Mouse (Mus musculus) liver (tissue): ENCODE results near the gene Prr15l.

Experiments
- DNase-seq: peaks from one replicate; pipeline ENCODE4 v3.0.0-alpha.2; 2020; ENCODE audit warnings: mixed read lengths

Gene Prr15l

DNA sequence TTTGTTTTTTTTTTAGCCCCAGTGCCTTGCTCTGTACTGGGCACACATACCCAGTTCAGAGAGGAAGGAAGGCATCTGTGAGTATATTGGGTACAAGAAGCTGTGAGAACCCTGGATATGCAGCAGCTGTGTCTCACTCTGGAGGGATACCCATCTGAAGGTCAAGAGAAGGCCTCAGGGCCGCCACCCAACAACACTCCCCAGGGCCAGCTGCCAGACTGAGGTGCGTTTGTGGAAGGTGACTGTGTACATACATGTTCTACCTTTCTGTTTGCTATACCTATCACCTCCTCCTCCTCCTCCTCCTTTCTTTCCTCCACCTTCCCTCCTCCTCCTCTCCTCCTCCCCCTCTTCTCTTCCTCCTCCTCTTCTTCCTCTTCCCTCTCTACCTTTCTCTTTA, at the start of gene Prr15l:
Gene Prr15l (plus strand): TSS at position 17 of the 400 bp plus-strand sequence.
- DNase-seq = no peak

DNA sequence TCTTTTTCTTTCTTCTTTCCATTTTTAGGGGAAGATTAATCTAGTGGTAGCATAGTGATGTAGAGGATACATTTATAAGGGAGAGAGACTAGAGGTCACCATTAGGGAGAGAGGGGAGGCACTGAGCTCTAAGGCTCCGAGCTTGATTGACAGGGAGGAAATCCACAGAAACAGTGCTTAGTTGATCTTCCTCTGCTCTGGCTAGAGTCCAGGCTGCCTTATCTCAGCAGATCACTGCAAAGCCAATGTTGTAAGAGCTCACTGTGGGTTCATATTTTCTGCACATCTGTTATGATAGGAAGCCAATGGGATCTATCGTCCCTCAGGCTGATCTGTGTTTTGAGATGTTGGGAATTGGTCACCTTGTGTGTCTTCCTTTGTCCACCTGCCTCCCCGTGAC, 49.2 kb upstream of the Prr15l start:
- DNase-seq = no peak

DNA sequence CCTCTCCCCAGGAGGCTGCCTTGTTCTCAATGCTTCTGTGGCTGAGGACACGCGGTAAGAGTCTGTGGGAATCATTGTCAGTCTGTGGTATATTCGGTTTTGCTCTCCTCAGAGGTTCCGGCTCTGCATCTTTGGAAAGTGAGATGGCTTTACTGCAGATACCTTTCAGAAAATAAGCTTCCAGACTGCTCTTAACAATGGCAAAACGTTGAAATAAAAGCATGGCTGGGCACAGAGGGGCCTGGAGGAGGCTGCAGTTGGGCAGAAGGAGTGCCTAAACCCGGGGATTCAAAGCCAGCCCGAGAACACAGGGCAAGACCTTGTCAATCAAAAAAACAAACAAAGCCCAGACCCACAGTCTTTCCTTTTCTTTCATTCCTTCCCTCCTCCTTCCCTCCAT, 48.5 kb upstream of the Prr15l start:
- no peak for DNase-seq

DNA sequence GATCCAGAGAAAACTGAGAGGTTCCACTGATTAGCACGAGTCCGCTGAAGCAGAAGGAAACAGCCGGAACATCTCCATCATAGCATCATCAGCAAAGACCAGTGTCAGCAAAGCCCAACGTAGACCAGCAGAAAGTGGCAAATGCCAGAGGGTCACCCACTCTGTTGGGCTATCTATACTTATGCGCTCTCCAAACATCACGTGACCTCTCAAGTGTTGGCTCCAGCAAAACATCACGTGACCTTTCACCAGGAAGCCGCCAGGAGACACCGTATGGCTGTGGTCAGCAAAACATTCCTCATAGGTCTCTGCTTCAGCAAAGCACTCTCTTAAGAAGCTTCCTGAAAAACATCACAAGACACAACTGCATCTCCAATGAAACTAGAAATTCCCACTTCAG, 47.6 kb upstream of the Prr15l start:
- no peak for DNase-seq

DNA sequence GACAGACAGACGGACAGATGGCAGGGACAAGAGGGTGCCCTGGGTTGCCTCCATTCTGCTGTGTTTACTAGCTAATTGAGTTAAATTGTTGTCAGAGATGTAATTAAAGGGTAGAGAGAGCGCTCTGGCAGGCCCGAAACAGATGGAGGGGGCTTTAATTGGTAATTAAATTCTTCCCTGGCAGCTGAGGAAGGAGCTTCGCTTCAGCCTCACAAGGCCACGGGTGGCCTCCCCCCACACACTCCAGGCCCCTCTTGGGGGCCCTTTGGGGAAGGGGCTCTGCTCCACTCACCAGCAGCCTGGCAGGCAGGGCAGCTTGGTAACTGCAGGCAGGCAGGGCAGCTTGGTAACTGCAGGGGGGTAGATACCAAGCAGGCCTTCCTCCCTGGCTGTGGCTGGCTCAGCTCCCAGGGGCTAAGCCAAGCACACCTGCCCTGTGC, 42.0 kb upstream of the Prr15l start:
- no peak for DNase-seq

DNA sequence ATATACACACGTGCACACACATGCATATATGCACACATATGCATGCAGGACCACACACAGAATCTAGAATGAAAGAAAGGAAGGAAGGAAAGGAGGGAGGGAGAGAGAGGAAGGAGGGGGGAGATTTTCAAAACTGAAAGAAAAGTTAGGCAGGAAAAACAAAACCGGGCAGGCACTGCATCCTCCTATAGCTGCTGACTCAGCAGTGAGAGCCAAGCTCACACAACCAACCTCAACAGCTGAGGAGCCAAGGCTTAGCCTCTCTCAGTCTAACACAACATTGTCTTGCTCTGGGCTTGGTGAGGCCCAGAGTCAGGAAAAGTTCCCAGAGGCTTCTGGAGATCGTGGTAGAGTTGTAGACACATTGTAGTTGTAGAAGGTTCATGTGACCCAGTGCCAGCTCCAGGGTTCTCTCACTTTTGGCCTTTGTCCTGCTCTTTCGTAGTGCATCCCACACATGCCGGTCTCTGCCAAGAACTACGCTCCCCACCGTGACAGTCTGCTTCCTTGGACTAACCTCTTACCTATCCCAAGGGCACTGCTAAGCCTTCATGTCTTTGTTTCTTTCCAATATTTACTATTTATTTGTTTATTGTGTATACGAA, 40.9 kb upstream of the Prr15l start:
- DNase-seq = no peak

DNA sequence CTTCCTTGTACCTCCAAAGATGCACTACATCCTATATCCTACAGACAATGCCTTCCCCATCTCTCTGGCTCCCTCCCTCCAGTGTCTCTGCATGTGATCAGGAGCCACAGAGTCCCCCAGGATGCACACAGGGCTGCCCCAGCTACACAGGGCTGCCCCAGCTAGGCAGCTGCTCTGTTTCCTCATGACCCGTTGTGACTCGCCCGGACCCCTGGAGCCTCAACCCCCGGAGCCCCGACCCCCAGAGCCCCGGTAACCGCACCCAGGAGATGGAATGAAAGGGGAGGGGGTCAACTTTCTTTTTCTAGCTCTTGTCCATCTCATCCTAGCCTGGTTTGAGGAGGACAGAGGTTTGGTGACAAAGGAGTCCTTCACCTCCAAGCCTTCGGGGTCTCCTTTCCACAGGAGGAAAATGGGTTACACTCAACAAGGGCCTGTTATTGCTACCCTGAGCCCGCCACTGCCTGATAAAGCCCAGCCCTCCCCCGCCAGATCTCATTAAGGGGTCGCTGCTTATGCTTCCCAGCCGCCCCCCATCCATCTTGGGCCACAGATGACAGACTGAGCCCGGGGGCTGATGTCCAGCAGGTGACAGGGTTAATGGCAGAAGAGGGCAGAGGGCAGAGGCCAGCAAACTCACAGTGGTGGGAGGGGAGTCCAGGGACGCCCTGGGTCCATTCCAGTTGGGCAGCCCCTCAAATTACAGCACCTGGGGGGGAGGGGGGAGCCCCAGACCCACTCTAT, 35.9 kb upstream of the Prr15l start:
- no peak for DNase-seq

DNA sequence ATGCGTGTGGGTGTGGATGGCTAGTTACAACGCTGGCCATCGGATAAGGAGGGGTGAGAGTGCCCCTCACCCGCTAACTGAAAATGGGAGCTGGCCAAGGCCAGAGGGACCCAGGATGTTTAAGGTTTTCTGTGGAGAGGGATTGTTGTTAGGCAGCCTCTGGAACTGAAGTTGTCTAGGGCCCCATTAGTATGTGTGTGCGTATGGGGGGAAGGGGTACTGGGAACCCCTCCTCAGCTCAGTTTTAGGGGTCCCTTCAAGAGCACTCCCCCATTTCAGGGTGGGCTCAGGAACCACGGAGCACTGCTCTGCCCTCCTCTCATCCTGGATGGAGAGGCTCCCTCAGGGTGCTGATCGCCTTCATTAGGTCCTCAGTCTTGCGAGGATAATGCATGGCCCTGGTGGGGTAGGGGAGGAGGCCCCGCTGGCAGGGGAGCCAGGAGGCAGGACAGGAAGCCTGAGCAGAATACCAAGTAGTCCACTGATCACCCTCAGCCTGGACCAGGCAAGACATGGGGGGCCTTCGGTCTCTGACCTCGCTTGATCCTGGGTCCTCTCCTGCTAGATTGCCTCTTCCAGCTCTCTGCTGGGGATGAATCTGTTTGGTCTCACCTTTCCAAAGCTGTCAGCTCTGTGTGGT, 34.6 kb upstream of the Prr15l start:
- no peak for DNase-seq

DNA sequence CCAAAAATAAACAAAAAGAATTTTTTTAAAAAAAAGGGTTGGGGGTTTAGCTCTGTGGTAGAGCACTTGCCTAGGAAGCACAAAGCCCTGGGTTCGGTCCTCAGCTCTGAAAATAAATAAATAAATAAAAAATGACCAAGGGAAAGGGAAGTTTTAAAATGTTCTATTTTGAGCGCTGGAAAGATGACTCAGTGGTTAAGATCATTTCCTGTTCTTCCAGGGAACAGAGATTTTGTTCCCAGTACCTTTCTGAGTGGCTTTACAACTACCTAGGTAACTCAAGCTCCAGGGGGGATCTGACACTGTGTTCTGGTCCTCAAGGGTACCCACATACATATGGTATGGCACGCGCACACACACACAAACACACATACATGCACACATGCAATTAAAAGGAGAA, 32.0 kb upstream of the Prr15l start:
- no peak for DNase-seq

DNA sequence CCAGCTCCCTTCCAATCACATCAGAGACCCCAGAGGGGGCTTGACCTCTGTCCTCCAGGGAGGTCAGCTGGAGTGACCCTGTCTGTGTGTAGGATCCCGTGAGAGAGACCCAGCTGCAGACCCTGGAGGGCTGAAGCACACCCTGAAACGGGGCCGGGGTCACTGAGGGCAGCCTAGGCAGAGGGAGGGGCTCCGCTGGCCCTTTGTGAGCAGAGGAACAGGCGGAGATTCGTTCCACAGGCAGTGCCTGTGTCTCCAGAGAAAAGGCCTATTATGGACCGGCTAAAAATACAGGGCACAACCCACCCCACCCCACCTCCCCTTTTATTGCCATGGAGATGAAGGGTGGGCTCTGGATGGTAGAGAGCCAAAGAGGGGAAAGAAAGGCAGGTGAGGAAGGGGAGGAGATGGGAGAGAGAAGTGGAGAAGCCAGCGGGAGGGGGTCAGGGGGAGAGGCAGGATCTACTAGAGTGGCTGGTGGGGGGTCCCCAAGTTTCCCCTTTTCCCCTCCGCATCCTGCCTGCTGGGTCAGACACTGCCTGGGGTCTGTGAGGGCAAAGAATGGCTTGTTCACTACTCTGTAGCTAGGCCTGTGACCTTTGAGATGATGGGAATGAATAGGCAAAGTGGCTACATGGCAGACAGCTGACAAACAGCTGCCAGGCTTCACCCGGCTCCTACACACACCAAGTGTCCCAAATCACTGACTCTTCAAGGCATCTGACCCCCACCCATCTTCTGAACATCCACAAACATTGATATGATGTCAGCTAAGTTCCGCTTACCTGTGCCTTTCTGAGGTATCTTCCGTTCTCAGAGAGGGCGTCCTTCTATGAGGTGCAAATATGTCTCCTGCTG, 28.2 kb upstream of the Prr15l start:
- no peak for DNase-seq

DNA sequence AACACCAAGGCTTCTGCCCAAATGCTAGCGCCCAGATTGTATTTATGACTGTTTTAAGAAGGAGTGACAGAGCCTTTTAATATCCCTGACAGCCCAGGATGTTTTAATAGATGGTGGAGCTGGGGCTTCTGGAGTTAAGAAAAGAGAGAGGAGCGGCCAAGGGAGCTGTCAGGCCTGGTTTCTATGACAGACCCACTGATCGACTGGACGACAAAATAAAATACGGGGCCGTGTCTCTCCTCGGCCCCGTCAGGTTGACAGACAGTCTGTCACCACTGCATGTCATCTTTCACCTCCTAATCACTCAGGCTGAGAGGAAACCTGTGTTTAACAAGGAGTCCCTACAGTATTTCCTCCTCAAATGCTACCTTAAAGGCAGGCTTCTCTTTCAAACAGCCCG, 26.6 kb upstream of the Prr15l start:
- no peak for DNase-seq

DNA sequence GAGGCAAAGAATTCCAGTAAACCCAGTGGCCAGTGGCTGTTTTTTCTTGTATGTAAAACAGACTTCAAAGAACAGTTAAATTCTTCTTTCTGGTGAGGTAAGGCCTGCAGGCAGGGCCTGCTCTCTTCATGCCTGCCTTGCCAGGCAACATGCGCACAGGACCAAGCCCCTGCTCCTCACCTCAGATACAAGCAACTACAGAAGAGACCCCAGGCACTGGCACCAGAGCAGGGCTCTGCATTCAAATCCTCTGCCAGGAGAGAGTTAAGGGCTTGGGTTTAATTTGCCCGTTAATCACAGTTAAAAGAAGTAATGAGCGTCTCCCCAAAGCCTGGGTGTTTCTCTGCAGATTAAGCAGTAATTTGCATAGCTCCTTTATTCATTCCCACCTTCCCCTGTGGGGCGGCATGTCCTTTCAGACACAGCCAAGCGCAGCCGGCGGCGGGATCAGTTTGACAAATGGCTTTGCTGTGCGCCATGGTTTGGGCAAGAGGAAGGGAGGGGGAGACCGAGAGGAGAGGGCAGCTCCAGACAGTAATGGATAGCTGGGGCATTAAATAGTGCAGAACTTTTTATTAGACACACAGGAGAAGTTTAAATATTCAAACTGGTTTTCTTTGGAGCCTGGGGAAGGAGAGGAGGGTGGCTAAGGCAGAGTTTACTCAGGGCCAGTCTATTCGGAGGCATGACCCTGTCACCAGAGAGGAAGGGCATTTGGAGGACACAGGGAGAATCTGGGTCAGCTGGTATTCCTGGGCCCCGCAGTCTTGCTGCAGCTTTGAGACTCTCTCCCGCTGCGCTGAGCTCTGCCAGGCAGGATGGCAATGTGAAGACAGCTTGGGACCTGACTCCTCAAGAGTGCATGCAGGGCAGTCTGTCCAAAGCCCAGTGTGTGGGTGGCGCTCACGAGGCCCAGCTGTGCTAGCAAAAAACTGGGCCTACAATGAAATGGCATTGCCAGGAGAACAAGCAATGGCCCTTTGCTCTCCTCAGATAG, 25.0 kb upstream of the Prr15l start:
- no peak for DNase-seq

DNA sequence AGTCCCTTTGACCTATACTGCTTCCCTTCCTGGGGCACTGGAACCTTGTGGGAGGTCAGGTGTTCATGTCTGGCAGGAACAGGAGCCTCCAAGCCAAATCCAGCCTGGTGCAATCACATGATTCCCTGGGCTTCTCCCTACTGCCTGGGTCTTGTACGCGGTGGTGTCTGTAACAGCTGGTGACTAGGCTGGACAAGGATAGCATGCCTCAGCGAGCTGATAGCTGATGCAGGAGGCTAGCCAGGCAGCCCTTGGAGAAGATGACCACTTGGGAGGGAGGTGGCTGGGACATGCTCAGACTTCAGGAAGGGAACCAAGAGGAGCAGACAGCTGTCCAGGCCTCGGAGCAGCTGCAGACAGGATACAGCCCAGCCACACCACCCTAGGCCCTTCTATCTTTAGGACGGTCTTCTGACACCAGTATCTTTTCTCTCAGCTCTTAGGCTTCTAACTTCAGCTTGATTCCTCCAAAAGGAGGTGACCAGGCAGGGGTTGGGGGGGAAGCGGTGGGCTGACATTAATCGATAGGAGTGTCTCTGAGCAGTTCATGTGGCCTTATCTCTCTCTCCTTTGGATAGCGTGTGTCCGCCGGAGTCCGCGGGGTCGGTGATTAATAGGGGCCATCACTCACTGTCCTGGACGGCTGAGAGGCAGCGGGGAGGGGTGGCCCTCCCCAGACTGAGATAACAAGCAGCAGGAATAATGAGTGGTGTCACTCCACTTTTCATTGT, 21.3 kb upstream of the Prr15l start:
- DNase-seq = no peak

DNA sequence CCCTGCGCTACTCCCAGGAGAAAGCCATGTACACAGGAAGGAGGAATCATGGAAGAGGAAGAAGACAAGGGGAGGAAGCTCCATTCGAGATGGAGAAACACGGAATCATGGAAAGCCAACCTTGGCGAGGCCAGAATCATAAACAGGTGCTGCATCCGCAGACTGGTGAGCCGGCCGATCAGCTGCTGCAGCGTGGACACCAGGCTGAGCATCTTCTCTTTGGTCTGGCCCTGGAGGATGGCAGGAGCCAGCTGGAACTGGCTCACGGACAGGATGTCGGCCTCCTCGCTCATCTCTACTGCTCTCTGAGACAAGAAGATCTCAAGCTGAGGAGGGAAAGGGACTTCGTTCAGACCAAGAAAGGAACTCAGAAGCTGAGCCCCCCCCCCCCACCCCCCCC, 19.3 kb upstream of the Prr15l start:
- no peak for DNase-seq

DNA sequence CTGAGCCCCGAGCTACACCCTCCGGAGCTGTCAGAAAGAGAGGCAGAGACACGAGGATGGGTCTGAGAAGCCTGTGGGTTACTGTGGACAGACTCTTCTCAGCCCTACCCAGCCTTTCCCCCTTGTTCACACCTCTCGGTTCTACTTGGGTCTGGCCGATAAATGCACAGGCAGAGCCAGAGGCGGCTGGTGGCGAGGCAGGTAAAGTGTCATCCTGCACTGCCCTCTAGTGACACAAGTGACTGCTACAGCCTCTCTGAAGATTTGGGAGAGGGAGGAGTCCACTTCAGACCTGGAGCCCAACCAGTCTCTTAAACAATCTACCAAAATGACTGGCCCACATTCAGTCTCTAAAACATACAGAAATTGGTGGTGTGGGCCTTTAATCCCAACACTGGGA, 17.9 kb upstream of the Prr15l start:
- DNase-seq = peak; percentile 79

DNA sequence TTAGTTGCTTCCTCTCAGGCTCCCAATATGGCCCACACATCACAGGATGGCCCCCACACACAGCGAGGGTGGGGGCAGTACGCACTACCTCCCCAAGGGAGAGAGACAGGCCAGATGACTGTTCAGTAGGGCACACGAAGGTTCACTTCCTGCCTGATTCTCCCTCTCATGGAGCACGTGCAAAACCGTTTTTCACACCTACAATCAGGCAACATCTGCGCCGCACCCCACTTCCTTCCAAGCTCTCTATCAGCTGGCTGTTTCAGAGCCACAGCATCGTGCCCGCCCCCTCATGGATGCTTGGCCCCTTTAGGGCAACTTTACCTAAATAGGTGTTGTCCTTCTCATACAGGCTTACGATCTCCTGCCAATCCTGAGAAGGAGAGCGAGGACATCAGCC, 15.2 kb upstream of the Prr15l start:
- no peak for DNase-seq

DNA sequence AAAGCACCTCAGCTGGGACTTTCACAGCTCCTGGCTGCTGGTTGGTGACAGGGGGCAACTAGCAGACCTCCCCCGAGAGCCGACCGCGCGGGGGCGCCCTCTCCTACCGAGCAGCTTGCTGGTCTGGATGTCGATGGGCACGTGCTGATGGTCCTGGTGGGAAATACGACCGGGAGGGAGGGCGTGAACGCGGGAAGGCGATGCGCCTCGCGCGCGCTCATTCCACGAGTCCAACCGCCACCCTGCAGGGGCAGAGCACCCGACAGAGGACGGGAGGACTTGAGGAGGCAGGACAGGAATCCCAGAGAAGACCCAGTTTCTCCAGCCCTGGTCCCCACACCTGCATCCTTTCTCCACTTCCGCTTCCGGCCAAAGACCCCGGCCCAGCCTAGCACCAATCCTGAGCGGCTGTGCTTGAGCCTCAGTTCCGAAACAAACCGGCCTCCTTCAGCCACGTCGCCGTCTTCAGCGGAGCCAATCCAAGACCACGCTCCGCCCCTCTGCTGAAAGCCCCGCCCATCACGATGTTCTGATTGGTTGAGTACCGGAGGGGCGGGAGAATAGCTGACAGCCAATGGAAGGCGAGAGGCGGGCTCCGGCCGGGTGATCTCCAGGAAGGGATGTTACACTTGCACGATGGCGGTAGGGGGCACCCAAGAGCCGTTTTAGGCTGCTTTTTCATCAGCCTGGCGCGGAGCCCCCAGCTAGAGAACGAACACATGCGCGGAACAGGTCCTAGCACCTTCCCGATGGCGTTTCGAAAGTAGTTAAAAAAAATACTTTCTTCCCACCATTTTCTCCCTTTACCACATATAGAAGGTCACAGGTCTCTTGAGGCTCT, 11.6 kb upstream of the Prr15l start, which contains the start of gene Cdk5rap3:
Gene Cdk5rap3 (minus strand): TSS at position 453 of the 841 bp plus-strand sequence.
- DNase-seq = peak; percentile 100

DNA sequence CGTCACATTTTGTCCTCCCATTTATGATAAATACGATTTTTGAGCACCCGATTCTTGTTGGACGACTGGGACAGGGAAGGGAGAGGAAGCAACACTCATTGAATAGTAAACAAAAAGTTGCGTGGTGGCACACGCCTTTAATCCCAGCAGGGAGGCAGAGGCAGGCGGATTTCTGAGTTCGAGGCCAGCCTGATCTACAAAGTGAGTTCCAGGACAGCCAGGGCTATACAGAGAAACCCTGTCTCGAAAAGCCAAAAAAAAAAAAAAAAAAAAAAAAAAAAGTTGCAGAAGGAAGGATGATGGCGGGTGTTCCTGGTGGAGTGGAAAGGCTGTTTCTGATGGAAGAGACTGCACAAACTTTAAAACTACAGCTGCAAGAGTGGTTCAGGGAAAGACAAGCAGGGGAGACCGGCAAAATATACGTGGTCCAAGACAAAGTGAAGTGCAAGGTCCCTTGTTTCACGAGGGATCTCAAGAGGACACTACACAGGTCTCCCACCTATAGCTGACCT, 11.0 kb upstream of the Prr15l start:
- DNase-seq = no peak

DNA sequence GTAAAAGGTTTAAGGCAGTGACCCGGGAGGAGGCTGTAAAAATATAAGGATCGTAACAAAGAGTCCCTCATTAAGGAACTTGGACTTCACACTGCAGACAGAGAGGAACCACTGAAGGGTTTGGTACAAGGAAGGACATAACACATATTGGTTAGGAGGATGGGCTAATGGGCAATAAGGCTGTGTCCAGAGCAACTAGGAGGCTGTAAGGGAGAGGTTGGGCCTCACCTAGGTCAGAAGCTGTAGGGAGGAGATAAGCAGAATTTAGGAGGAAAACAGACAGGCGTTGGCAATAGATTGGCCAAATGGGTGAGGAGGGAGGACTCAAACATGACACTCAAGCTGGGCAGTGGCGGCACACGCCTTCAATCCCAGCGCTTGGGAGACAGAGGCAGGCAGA, 10.5 kb upstream of the Prr15l start:
- peak; percentile 87 for DNase-seq

DNA sequence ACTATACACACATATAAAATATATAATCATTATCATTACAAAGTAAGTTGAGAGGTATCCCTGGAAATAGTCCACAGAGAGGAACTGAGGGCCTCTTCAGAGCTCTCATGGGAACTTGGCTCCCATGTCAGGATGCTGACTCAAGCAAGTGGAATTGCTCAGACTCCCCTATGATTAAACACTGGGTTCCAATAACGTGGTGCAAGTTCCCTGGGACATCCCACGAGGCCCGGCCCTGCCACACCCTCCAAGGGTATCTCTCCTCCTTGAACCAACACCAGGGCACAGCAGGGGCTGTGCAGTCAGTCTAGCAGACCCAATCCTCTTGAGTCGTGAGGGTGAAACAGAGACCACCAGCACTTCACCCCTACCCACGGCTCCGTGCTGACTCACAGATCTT, 8.9 kb upstream of the Prr15l start:
- peak; percentile 76 for DNase-seq
